Mouse (Mus musculus) megakaryocyte, adult 5-6 weeks (primary cell): ENCODE results near the gene Ctnnd1. TPM values are rescaled to one million over a fixed set of nuclear protein-coding genes. Genes with fewer than 3 reads are reported as not detected.
A peak's percentile ranks its signal among the peaks of the same experiment; 100 is the strongest.
"Not testable (repeated sequence)": the region's sequence is repeated elsewhere in the genome, so short reads cannot be mapped to it uniquely, and the experiment has no call there.

ENCODE experiments used
- ATAC-seq: 2 replicates; pipeline ENCODE4 v1.8.0; 2016; ENCODE audit warnings: mild to moderate bottlenecking, inconsistent platforms; ENCODE audit not compliant: poor library complexity, severe bottlenecking
- total RNA-seq, 2 experiments: library from RNA; stranded (forward) in 1 of 2; stranded (reverse) in 1 of 2; fragments of 153-499, 151-499 nt in 1 of 2; fragments of 221-1000, 200-1000 nt in 1 of 2; gene quantifications; 2 replicates each; pipeline versions ENCODE4 v1.2.3 to v1.2.4; 2015 to 2017

The Ctnnd1 gene
- total RNA-seq (2015), result 14.9 and 20.9 TPM in 2 replicates
- total RNA-seq (2017), result 14.8 and 17.8 TPM in 2 replicates

DNA sequence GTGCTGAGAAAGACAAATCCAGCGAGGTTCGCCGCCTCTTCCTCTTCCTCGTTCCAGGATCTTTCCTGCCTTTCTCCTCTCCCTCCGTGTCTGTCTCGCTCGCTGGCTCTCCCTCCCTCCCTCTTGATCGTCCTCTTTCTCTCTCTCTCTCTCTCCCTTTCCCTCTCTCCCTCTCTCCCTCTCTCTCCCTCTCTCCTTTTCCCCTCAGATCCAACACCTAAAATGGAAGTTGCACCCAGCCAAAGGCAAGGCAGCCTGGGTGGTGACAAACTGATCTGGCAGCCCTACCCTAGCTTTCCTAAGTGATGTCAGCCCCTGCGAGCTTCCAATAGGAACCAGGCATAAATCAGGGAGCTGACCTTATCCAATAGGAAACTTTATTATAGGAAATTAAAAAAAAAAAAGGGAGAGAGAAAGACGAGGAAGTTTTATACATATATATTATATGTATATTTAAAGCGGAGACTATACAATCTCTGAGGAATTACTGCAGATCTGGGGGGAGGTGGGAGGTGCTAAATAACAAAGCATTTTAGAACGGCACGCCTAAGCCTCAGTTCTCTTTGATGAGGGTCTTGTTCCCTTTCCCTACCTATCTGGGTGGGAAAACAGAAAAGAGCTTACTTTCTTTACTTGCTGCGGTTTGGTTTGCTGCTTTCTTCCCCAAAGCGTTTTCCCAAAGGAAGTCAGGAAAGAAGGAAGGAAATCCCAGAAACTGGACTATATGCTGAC, at the start of gene Ctnnd1:
Gene Ctnnd1, minus strand, starts transcription at position 302 of the 732 bp plus-strand sequence.
- ATAC-seq, result peak; percentile 77

DNA sequence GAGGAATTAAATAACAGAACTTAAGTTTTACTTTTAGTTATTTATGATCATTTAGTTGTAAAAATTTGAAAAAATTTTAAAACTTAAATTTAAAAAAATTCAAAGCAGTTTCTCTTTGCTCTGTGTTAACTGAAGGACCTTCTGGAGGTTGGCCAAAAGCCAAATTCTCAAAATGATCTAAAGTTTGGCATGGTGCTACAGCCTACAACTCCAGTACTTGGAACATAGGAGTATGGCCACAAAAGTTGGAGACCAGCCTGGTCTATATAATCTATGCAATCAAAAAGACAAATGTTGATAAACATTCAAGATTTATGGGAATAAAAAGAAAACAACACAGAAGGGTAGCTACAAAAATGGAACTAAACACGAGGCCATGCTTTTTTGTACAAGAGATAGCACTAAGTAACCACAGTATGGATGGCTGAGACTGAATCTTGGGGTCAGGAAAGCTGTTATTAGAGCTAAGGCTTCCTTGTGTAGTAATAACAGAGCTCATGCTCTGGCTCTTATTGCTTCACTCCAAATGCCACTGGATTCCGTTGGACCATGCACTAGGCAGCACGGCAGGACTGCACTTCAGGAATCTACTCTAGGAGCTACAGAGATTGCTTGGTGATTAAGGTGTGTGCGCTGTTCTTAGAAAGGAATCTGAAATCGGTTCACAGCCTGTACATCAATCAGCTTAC, 44.6 kb upstream of the Ctnnd1 start:
- no peak for ATAC-seq

DNA sequence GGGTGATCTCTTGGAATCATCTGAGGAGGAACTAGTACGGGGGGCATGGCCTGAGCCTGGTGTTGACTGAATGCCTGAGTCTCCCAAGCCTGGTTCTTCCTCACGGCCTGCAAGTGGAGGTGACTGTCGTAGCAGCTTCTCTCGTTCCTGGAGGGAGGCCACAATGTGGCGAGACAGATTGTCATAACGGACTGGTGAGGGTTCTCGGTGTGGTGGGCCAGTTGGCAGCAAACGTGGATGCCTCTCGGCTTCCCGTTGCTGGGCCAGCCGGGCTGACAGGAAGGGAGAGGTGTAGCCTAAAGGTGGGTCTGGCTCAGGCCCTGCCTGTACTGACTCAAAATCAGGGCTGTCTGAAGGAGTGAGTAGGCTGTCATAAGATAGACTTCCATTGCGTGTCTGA, 39.5 kb upstream of the Ctnnd1 start:
- ATAC-seq, result no peak

DNA sequence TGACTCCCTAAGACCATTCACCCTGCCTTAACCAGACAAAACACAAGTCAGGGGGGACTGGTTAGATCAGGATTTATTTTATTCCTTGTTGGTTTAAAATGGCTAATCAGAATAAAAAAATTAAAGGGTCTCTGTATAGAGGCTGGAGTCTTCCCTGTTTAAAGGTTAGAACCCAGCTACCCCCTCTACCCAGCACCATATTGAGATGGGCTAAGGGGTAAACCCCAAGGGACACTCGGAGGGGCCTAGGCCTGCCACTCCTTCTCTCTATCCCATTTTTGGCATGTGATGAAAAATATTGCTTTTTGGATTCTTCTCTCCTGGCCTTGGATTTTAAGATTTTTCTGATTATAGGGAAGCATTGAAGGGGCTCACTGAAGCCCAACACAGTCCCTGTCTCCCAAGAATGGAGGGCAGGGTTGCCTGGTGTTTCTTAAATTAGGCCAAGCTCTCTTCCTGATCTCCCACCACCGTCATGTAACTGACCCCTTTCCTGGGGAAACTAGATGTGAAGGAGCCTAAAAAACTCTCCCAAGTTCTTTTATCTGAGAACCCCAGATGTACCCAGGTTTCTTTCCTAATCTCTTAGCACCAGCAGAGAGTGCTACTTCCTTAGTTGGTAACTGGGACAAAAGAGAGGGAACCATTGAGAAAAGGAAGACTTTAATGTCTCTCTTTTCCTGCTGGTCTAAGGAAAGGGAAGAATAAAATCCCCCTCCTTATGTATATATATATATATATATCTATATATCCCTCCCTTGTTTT, 37.7 kb upstream of the Ctnnd1 start:
- no peak for ATAC-seq

DNA sequence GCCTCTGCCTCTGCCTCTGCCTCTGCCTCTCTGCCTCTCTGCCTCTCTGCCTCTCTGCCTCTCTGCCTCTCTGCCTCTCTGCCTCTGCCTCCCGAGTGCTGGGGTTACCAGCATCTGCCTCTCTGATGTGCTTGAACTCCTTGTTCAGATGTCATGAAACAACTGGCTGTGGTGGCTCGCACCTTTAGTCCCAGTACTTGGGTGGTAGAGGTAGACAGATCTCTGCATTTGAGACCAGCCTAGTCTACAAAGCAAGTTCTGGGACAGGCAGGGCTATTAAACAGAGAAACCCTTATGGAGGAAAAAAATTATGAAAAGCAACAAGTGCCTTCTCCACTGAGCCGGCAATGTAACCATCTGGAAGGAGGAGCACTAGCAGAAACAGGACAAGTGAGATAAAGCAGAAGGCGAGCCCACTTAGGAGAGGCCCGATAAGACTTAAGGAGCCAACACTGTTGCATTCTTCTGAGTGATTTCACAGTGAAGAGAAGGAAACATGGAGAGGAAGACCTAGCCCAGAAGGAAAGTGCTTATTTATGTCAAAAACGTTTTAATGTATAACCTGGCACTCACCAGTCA, 32.1 kb upstream of the Ctnnd1 start:
- no peak for ATAC-seq

DNA sequence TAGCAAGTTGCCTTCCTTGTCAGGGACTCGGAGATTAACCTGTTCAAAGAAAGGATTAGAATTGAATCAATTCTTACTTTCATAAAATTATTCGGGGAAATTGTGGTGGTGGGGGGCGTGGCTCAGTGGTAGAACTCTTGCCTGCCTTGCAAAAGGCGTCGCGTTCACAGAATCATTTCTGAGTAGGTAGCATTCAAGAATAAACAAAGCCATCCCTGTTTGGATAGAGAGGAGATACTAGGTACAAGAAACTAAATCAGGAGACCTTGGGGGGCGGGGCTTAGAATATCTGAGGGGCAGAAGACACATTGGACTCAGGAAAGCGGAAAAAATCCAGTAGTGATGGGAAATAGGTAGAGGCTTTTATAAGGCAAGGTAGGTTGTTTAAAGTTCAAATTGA, 28.5 kb upstream of the Ctnnd1 start, which contains the start of gene Tmx2:
Gene Tmx2, minus strand, starts transcription at position 125 of the 400 bp plus-strand sequence.
- ATAC-seq, result no peak

DNA sequence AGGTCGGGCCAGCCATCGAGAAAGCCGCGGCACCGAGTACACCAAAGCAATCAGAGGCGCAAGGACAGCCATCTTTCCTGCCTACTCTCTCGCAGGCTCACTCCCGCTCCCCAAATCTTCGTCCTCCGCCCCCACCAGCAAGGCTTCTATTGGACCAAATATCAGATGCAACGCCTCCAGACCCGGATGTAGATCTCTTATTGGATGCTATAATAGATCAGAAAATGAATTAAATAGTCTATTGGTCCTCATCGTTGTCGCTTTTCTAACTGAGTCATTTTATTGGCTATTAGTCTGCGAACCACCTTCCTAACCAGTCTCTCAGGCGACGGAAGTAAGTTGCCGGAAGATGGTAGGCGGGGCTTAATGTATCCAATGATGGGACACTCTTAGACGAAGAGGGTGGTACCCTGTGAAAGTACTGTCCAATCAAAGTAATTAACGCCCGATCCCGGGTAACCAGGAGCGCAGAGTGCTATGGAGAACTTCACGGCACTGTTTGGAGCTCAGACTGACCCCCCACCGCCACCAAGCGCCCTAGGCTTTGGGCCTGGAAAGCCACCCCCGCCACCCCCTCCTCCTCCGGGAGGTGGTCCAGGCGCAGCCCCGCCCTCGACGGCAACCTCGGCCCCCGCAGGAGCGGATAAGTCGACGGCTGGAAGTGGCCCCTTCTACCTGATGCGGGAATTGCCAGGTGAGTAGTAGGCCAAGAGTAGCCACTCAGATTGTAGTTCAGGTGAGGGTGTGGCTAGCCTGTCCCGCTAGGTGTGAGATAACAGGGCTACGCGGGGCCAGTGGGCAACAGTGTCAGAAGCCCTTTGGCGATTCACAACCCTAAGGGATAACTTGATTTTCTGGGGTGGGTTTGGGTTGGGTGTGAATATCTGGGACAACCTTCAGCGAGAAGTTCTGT, 27.7 kb upstream of the Ctnnd1 start, which contains the start of the genes Gm28635 and Med19:
Gene Gm28635, minus strand, starts transcription at position 74 of the 913 bp plus-strand sequence.
Gene Med19, plus strand, starts transcription at position 435 of the 913 bp plus-strand sequence.
- peak; percentile 96 for ATAC-seq

DNA sequence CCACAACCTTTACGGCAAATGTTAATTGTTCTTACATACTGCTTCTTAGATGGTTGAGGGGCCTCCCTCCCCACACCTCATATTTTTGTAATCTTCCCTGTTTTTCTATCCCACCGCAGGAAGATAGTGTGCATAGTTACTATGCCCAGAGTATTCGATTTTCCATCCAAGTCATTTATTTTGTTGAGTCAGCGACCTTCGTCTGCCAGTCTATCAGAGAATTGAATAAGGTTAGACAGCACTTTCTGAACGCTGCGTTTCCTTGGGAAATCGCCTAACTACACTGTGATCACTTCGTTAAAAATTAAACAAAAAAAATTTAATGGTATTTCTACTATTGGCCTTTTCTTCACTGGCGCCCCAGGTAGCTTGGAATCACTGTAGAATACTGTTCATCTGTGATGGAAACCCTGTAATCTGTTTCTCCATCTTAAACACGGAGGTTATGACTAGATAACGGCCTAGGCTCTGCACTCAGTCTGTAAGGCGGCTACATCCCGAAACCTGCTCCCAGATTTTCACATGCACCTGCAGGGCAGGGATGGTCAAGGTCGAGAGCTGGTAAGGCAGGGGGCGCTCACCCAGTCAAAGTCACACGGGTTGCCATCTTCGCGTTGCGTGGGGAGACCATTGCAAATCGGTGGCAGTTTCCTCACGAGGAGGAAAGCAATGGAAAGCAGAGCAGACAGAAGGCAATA, 26.9 kb upstream of the Ctnnd1 start:
- peak; percentile 47 for ATAC-seq

DNA sequence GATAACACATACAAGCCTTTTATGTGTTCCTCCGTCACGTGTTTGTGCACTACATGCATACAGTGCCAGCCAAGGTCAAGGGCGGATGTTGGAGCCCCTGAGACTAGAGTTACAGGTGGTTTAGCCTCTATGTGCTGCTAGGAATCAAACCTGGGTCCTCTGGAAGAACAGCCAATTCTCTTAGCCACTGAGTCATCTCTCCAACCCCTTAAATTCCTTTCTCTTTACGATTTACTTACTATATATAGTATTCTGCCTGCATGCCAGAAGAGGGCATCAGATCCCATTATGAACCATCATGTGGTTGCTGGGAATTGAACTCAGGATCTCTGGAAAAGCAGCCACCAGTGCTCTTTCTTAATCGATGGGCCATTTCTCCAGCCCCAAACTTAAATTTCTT, 21.0 kb upstream of the Ctnnd1 start:
- ATAC-seq, result not testable (repeated sequence)

DNA sequence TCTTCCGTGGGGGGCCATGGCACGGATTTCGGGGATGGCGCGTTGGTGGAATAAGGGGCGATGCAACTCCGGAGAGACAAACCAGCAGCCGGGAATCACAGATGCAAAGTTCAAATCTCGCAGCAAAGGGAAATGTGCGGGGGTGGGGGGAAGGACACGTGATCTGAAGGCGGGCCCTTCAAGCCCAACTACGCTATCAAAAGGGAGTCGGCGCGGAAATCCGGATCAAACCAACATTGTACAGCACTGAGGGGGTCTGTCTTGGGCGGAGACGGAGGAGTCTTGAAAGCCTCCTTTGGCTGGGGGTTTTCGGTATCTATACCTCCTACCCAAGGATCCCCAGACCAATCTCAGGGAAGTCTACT, 20.0 kb upstream of the Ctnnd1 start, which contains the start of gene Selenoh:
Gene Selenoh, minus strand, starts transcription at position 202 of the 365 bp plus-strand sequence.
- peak; percentile 87 for ATAC-seq

DNA sequence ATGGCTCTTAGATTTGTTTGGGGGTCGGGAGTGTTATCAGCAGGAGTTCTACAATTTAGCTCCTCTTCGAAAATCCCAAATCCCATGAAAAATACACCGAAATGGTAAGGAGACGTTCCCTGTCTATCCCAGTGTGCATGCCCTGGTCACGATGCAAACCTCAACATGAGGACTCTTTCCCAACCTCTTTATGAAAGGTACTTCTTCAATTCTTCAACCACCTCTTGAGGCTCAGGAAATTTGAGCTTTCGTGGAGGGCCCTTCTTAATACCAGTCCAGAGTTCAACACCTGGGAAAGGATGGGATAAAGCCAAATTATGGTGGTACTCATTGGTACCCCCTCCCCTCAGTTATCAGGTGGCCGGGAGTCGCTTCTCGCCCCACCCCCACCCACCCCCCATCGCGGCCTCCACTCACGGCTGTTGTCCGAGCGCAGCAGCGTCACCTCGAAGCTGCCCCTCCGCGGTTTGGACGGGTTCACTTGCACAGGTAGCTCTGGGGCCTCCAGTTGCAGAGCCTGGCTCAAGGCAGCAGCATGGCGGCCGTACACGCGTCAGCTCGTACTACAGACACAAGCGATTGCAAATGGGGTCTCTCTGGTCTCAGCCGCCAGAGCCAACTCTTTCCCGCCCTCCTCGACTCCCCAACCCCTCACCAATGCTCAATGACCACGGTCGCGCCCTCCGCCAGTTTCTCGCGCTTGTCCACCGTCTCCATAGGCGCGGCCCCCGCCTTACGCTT, 19.4 kb upstream of the Ctnnd1 start:
- ATAC-seq, result peak; percentile 62

DNA sequence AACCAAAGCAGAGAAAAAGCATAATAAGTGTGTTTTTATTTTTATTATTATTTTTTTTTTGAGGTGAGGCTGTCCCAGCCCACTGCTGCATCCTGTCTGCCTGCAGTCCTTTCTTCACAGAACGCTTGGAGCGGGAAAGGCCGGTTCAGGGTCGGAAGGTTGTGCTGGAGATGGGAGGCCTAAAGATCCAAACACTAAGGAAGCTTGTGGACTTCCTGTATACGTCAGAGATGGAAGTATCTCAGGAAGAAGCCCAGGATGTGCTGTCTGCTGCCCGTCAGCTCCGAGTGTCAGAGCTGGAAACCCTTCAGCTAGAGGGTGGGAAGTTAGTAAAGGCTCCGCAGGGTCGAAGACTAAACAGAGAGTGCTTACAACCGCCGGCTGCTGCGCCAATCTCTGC, 15.5 kb upstream of the Ctnnd1 start:
- ATAC-seq, result no peak

DNA sequence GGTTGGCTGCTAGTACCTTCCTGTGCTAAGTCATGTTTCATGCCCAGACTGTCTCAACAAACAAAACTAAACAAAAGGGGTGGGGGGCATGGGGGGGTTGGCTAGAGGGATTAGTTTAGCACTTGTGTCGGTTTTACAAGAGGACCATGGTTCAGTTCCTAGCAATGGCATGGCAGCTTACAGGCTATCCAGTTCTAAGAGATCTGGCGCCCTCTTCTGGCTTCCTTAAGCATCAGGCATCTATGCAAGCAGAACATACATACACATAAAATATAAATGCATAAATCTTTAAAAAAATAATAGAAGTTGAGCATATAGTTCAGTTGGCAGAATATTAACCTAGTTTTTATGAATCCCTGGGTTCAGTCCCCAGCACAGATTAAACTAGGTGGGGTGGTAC, 12.3 kb upstream of the Ctnnd1 start:
- ATAC-seq, result peak; percentile 66

DNA sequence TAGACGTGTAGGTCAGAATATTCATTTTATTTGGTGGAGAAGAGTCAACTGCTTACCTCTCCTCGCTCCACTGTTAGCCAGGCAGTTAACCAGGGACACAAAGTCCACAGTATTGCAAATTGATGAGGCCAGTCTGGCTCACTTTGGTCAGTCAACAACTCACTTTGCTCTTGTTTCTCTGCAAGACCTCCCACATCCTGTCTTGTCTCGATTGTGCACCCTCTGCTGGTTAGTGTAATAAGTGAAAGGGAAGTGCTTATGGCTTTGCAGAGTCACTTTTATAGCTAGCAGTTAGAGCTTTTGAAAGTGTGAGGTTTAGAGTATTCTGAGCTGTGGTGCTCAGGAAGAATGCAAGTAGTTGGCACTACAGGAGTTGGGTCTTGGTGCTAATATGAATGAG, 9.7 kb upstream of the Ctnnd1 start:
- peak; percentile 76 for ATAC-seq

DNA sequence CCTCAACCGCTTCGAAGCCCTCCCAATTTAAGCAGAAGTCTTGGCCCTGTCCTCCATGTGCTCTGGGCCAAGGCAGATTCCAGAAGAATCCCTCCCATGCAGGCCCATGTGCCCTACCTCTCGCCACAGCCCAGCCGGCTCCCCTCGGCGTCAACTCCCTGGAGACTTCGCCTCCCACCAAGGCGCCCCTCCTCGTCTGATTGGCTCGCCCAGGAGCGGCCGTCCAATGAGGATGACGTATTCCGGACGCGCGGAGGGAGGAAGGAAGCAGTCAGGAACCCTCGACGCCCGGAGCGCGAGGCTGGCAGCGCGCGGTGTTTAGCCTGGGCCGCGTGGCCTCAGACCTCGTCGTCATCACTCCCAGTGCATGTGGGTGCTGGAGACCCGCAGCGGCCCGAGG, 8.2 kb upstream of the Ctnnd1 start, which contains the start of gene Btbd18:
Gene Btbd18, plus strand, starts transcription at position 274 of the 400 bp plus-strand sequence.
- ATAC-seq, result no peak

DNA sequence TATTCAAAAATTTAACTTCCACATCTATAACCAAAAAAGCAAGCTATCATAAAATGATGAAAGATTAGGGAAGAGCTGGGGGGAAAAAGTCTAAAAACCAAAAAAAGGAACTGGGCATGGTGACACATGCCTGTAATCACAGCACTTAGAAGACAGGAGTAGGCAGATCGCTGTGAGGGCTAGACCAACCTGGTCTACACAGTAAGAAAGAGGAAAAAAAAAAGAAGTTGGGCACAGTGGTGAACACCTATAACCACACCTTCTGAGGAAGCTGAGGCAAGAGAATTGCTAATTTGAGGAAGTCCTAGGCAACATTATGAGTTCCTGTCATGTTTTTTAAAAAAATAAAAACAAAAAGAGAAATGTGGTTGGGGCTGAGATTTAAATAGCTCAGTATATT, 5.3 kb upstream of the Ctnnd1 start:
- ATAC-seq, result peak; percentile 96

DNA sequence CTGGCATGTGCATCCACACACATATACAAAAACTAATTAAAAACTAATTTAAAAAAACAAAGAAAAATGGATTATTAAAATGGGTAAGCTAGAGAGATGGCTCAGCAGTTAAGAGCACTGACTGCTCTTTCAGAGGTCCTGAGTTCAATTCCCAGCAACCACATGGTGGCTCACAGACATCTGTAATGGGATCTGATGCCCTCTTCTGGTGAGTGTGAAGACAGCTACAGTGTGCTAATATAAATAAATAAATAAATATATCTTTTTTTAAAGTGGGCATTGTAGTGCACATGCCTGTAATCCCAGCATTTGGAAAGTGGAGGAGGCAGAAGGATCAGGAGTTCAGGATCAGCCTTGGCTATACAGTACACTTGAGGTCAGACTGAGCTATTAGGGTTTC, 2.8 kb upstream of the Ctnnd1 start:
- no peak for ATAC-seq

DNA sequence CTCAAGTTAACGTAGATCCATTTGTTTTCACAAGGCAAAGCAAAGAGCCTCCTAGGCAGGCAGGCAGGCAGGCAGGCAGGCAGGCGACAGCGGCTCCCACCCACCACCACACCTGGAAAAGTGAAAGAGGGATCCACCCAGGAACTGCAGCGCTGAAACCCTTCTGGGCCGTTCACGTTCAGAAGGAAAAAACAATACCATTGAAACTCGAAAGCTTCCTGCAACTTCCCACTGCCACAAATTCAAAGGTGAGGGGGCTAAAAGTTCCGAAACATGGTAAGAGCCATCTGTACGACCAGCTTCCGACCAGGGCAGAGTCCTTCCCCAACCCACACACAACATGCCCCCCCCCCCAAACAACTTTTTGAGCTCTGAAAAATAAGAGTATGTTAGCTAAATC, 891 bp downstream of the Ctnnd1 start:
- ATAC-seq, result 0 out of 2 replicates have a peak, but pooled peaks have one; percentile 17
